In genomic region chr3:147016506-147016905, GRCm38 (mm10) we compare ENCODE assay signal across 23 mouse cellular contexts.
DNase-seq lines count a peak whose midpoint lies in the region; ATAC-seq and TF ChIP-seq lines count a peak whose summit lies in the region.
"Had no signal": no experiment of that assay in that cellular context is flagged by ENCODE, and none has a peak within 500 bp of the region (broad histone marks: within the 10 kb centered on the region; RNA-seq: fewer than 3 reads in every experiment).

No protein-coding gene starts in this region.

- no peak for TF ChIP-seq CTCF in gastrocnemius, adult 2 months (IDR thresholded peaks at IDR 0.05)

- H3K9me3 ChIP-seq in heart, embryonic 10.5 days, result no peaks in the 10 kb centered on the region
- no peaks in the 10 kb centered on the region for H3K9me3 ChIP-seq in hindbrain, embryonic 11.5 days (ENCODE audit: control insufficient read depth, low read length)
- H3K9me3 ChIP-seq: embryonic facial prominence, embryonic 12.5 days; embryonic facial prominence, embryonic 15.5 days; hindbrain, embryonic 13.5 days; intestine, embryonic 15.5 days had no signal

- no peak overlapping the region for H3K27ac ChIP-seq in heart, embryonic 10.5 days
- no peak overlapping the region for H3K27ac ChIP-seq in hindbrain, embryonic 11.5 days (ENCODE audit: low read depth, low read length)
- no peak overlapping the region for H3K27ac ChIP-seq in gastrocnemius, adult 2 months
- H3K27ac ChIP-seq: embryonic facial prominence, embryonic 12.5 days; embryonic facial prominence, embryonic 15.5 days; heart, adult 2 months; hindbrain, embryonic 13.5 days; intestine, embryonic 15.5 days had no signal

- intact Hi-C loops in gastrocnemius, adult 2 months (cut with DNase I), result no loop called here

- no peaks in the 10 kb centered on the region for H3K36me3 ChIP-seq in heart, embryonic 10.5 days
- no peaks in the 10 kb centered on the region for H3K36me3 ChIP-seq in hindbrain, embryonic 11.5 days (ENCODE audit: control insufficient read depth, insufficient read depth, low read length)
- H3K36me3 ChIP-seq: embryonic facial prominence, embryonic 12.5 days; embryonic facial prominence, embryonic 15.5 days; hindbrain, embryonic 13.5 days; intestine, embryonic 15.5 days had no signal

- no peaks in the 10 kb centered on the region for H3K27me3 ChIP-seq in heart, embryonic 10.5 days (ENCODE audit: insufficient read depth, poor library complexity, severe bottlenecking)
- no peaks in the 10 kb centered on the region for H3K27me3 ChIP-seq in hindbrain, embryonic 11.5 days (ENCODE audit: control insufficient read depth, insufficient read depth, low read length)
- H3K27me3 ChIP-seq: embryonic facial prominence, embryonic 12.5 days; embryonic facial prominence, embryonic 15.5 days; hindbrain, embryonic 13.5 days; intestine, embryonic 15.5 days had no signal

- DNase-seq in cerebellum, postnatal 4 days (ENCODE audit: low spot score in 2 of 2), result no peak
- peak; percentile 64 for DNase-seq in heart, adult 11 months
- no peak for DNase-seq in heart, embryonic 10.5 days (ENCODE audit: low spot score)
- peak; percentile 22 for DNase-seq in cerebellum, adult 9-11 months
- no peak for DNase-seq in hindbrain, embryonic 11.5 days (ENCODE audit: low spot score)
- no peak for DNase-seq in right cerebral cortex, adult 2 months (ENCODE audit: low spot score in 2 of 2)
- no peak for DNase-seq in gastrocnemius, adult 2 months
- DNase-seq: adrenal gland, adult 8-10 months; adrenal gland, postnatal 36 days; forebrain, postnatal 0 days; gastrocnemius, postnatal 25 days; heart, adult 2 months; kidney, adult 11 months; kidney, adult 8-10 months had no signal

- no peak overlapping the region for H3K9ac ChIP-seq in hindbrain, embryonic 11.5 days (ENCODE audit: low read depth, low read length)
- H3K9ac ChIP-seq: embryonic facial prominence, embryonic 12.5 days; embryonic facial prominence, embryonic 15.5 days; forebrain, postnatal 0 days; hindbrain, embryonic 13.5 days; intestine, embryonic 15.5 days had no signal

- peak; percentile 50 for ATAC-seq in cerebellum, adult (ENCODE audit: insufficient number of reproducible peaks, low FRiP score, low TSS enrichment)
- no peak for ATAC-seq in hindbrain, embryonic 11.5 days (ENCODE audit: low FRiP score)
- ATAC-seq: activated CD4-positive, CD25-positive, alpha-beta regulatory T cell, adult 4 months; forebrain, embryonic 14.5 days; forebrain, postnatal 0 days; hindbrain, embryonic 16.5 days; intestine, embryonic 15.5 days had no signal

- no peak overlapping the region for H3K4me2 ChIP-seq in hindbrain, embryonic 11.5 days (replicated peaks; ENCODE audit: low read depth, low read length)
- H3K4me2 ChIP-seq: embryonic facial prominence, embryonic 12.5 days; embryonic facial prominence, embryonic 15.5 days; heart, embryonic 11.5 days; hindbrain, embryonic 13.5 days; intestine, embryonic 15.5 days had no signal

- no peak overlapping the region for H3K4me3 ChIP-seq in heart, embryonic 10.5 days
- no peak overlapping the region for H3K4me3 ChIP-seq in hindbrain, embryonic 11.5 days (ENCODE audit: low read depth, low read length)
- H3K4me3 ChIP-seq in gastrocnemius, adult 2 months, result no peak overlapping the region
- H3K4me3 ChIP-seq: embryonic facial prominence, embryonic 12.5 days; embryonic facial prominence, embryonic 15.5 days; heart, adult 2 months; hindbrain, embryonic 13.5 days; intestine, embryonic 15.5 days had no signal

- 87% methylated on average over 6 of the region's 6 CpGs for WGBS in heart, embryonic 10.5 days
- whole genome bisulfite sequencing in hindbrain, embryonic 11.5 days, result 88% methylated on average over 6 of the region's 6 CpGs

- no peaks in the 10 kb centered on the region for H3K4me1 ChIP-seq in heart, embryonic 10.5 days
- H3K4me1 ChIP-seq in hindbrain, embryonic 11.5 days (replicated peaks; ENCODE audit: control insufficient read depth, insufficient read depth, low read length), result no peaks in the 10 kb centered on the region
- H3K4me1 ChIP-seq: embryonic facial prominence, embryonic 12.5 days; embryonic facial prominence, embryonic 15.5 days; hindbrain, embryonic 13.5 days; intestine, embryonic 15.5 days had no signal

Comparison
In these comparisons a context has a peak if more than half of its experiments do, and no peak if none do; other contexts are left out.
1. DNase-seq: peak in heart, adult 11 months (single experiment) and cerebellum, adult 9-11 months (single experiment); none in cerebellum, postnatal 4 days (0 of 2), heart, embryonic 10.5 days (single experiment), hindbrain, embryonic 11.5 days (single experiment), right cerebral cortex, adult 2 months (0 of 2) and gastrocnemius, adult 2 months (single experiment).